Mouse (Mus musculus) inflammation-experienced regulatory T-cells, adult 6 months (primary cell): ENCODE results near the gene Mettl6. TPM values are rescaled to one million over a fixed set of nuclear protein-coding genes. Genes with fewer than 3 reads are reported as not detected.
"Not testable (repeated sequence)": the region's sequence is repeated elsewhere in the genome, so short reads cannot be mapped to it uniquely, and the experiment has no call there.

ENCODE experiments used
- ATAC-seq: one replicate; pipeline ENCODE4 v1.8.0; 2017
- polyA plus RNA-seq, 3 experiments: library from polyadenylated mRNA; unstranded; fragments of 100-300 nt; shearing (Covaris generic); gene quantifications; one replicate each; pipeline ENCODE4 v1.2.1; 2017

Gene Mettl6
- polyA plus RNA-seq, 3 experiments from 2014 or later = 64.3 to 67.8 (median 65.6) TPM

GRCm38 (mm10) chr14:31472451-31473061 is 22.3 kb downstream of the Mettl6 start:
- no peak for ATAC-seq

DNA sequence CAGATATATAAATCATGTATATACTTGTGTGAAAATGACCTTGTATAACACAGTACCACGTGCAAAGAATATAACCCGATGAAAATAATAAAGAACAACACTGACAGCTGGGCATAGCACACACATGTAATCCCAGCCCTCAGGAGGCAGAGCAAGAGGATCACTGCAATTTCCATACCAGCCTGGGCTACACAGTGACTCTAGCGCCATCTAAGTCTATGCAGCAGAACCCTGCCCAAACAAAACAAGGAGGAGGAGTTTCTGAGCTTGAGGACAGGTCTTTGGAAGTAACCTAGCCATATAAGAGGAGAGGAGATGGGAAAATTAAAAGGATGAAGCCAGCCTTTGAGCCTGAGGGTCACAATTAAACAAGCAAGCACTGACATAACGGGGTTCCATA is 25.1 kb downstream of the Mettl6 start:
- no peak for ATAC-seq

GRCm38 (mm10) chr14:31464176-31464575 is 30.7 kb downstream of the Mettl6 start:
- no peak for ATAC-seq

GRCm38 (mm10) chr14:31462886-31463285 is 32.0 kb downstream of the Mettl6 start:
- no peak for ATAC-seq

DNA sequence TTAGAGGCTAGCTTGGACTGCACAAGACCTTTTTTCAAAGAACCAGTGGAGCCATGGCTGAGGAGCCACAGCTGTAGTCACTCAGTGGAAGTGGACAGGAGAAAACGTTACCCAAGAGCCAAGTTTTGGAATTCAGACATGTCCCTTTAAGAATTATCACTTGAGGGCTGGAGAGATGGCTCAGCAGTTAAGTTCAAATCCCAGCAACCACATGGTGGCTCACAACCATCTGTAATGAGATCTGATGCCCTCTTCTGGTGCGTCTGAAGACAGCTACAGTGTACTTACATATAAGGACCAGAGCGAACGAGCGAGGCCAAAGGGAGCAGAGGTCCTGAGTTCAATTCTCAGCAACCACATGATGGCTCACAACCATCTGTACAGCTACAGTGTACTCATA is 32.6 kb downstream of the Mettl6 start:
- not testable (repeated sequence) for ATAC-seq

- no peak for ATAC-seq
These were observed 36.8 kb downstream of the Mettl6 start for GRCm38 (mm10) chr14:31458006-31458405.

GRCm38 (mm10) chr14:31456064-31456721 is 38.6 kb downstream of the Mettl6 start:
- no peak for ATAC-seq

- ATAC-seq = no peak
These were observed 39.8 kb downstream of the Mettl6 start for GRCm38 (mm10) chr14:31454849-31455566.

GRCm38 (mm10) chr14:31453946-31454345 is 40.9 kb downstream of the Mettl6 start:
- not testable (repeated sequence) for ATAC-seq

GRCm38 (mm10) chr14:31448994-31449393 is 45.8 kb downstream of the Mettl6 start:
- ATAC-seq = no peak

DNA sequence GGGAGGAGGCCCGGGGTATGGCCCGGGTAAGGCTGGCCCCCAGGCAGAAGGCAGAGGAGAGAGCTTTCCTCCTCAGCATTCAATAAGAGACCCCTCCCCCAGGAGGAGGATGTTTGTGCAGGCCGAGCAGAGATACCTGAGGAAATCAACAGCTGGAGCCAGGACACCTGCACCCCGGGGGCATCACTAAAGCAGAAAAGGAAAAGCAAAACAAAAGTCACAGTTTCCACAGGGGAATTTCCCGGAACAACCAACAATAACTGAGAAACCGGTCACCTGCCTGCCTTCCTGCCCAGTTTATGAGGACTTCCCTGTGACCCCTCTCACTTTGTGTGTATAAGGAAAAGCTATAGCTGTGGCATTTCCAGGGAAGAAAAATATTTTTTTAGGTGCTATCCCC is 51.2 kb downstream of the Mettl6 start:
- ATAC-seq = no peak

- ATAC-seq = peak; percentile 47
These were observed 54.1 kb downstream of the Mettl6 start for GRCm38 (mm10) chr14:31440725-31441124.

DNA sequence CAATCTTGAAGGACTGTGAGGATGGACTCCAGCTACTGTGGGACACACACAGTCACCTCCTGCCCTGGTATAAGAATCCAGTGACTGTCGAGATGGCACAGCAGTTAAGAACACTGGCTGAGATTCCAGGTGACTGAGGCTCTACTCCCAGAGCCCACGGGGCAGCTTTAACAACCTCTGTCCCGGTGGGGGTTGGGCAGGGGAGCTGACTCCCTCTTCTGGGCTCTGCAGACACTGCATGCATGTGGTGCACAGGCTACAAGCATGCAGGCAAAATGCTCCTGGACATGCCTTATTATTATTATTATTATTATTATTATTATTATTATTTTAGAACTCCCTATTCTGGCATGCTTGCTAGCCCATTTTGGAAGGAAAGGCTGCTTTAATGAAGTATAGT is 54.6 kb downstream of the Mettl6 start:
- no peak for ATAC-seq

- no peak for ATAC-seq
These were observed 55.6 kb downstream of the Mettl6 start for GRCm38 (mm10) chr14:31439279-31439678.

DNA sequence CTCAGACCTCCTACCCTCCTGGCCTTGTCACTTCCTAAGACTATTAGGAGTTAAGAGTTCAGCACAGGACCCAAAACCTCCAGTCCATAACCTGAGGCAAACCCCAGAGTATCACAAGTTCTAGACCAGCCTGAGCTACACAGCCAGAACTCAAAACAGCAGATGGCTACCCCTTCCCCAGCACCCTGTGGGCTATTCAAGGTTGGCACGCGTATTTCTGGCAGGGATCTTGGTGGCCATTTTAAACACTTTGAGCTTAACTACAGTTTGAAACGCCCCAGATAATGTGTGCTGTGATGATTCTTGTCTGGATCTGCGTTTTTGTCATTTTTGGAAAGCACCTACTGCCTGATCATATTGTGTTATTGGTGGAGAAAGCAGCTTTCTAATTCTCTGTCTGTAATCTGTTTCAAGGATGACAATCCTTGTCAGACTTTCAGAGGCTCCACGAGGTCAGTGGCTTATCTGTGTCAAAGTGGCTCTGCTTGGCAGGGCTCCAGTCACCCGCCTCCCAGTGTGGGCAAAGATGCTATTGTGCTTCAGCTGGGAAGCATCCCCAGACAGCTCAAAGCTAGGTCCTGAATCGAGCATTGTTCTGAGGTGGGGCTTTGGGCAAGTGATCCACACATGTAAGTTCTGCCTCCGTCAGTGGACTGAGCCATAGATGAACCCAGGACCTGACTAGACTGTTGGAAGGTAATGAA is 56.9 kb downstream of the Mettl6 start:
- ATAC-seq = no peak

GRCm38 (mm10) chr14:31435930-31436693 is 58.7 kb downstream of the Mettl6 start, which contains the start of gene Sh3bp5:
Gene Sh3bp5, minus strand, starts transcription at chr14:31436078.
- ATAC-seq = peak; percentile 96

GRCm38 (mm10) chr14:31435018-31435915 is 59.6 kb downstream of the Mettl6 start:
- peak; percentile 8 for ATAC-seq

DNA sequence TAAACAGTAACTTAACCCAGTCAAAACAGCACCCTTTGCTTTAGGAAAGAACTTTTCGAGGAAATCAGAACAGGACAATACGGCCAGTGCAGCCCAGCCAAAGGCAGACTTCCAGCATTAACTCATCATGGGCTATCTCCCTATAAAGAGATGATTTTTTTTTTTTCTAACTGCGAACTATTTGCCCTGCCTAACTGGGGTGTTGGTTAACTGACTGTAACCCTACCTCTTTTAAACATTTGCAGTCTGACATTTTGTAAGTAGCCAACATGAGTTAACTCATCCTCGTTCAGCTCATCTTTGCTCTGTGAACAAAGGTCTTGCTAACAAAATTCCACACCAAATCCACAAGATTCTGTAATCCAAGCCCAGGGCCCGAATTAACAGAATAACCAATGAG is 60.4 kb downstream of the Mettl6 start:
- ATAC-seq = no peak

DNA sequence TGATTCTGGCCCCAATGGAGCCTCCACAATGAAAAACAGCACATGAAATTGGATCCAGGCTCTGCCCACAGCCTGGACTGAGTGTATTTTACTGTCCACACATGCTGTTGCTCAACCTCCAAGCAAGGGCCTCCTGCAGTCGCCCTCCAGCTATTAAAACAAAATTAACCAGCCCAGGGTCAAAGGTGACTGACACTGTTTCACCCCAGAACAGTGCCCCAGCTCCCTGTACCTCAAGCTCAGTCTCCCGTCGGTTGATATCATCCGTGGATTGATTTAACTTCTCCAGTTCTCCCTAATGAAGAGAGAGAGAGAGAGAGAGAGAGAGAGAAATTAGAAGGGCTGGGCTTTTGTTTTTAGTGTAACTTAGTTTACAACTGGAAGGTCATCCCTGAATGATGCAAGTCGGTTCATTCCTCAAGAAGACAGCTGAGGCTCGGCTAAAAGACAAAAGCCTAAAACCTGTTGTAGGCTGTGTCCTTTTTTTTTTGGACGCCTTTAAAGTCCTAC is 60.9 kb downstream of the Mettl6 start:
- no peak for ATAC-seq

DNA sequence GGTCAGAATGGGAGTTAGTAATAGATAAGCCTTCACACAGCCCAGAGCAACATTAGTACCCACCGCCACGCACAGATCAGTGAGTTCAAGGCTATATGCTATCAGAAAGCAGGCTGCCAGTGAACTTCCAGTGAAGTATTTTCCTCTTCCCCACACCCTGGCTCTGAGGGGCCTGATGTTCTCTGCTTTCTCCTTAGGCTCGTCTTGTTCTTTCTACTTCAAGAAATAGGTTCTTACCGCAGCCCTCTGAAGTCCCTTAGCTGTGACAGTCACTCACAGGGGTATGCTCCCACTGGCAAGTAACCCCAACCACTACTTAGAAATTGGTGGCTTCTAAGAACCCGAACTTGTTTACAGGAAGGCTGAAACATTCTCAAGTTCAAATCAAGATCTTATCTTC is 61.7 kb downstream of the Mettl6 start:
- ATAC-seq = no peak

- no peak for ATAC-seq
These were observed 62.4 kb downstream of the Mettl6 start for GRCm38 (mm10) chr14:31432424-31432823.
